Mouse (Mus musculus) limb, embryonic 15.5 days (tissue): Measurements from ENCODE around the gene Smarcc2. TPM values are rescaled to one million over a fixed set of nuclear protein-coding genes. Genes with fewer than 3 reads are reported as not detected.
A peak's percentile ranks its signal among the peaks of the same experiment; 100 is the strongest.

Source experiments
- ATAC-seq: fragments of 200-750 bp; cut with Nextera tagmentation; 2 replicates; pipeline ENCODE4 v1.8.0; 2017; ENCODE audit warnings: low read depth, moderate TSS enrichment; ENCODE audit not compliant: insufficient number of reproducible peaks, low FRiP score, low TSS enrichment
- H3K27ac ChIP-seq: fragments of 300-500 bp; sonication (generic); 2 replicates; pipeline ENCODE4 v1.5.1; 2015; ENCODE audit warnings: moderate library complexity, mild to moderate bottlenecking, inconsistent platforms
- H3K27me3 ChIP-seq: fragments of 300-500 bp; sonication (generic); 2 replicates; pipeline ENCODE4 v1.6.1; 2015; ENCODE audit warnings: inconsistent platforms
- H3K36me3 ChIP-seq: fragments of 300-500 bp; sonication (generic); 2 replicates; pipeline ENCODE4 v1.6.1; 2015; ENCODE audit warnings: inconsistent platforms
- H3K4me1 ChIP-seq: fragments of 300-500 bp; sonication (generic); 2 replicates; pipeline ENCODE4 v1.6.1; 2015; ENCODE audit warnings: inconsistent platforms
- H3K4me2 ChIP-seq: fragments of 300-500 bp; sonication (generic); 2 replicates; pipeline ENCODE4 v1.6.1; 2015; ENCODE audit warnings: mild to moderate bottlenecking, inconsistent platforms
- H3K4me3 ChIP-seq: fragments of 300-500 bp; sonication (generic); 2 replicates; pipeline ENCODE4 v1.5.1; 2015; ENCODE audit warnings: mild to moderate bottlenecking, inconsistent platforms
- H3K9ac ChIP-seq: fragments of 300-500 bp; sonication (generic); 2 replicates; pipeline ENCODE4 v1.6.1; 2015; ENCODE audit warnings: inconsistent platforms
- H3K9me3 ChIP-seq: fragments of 300-500 bp; sonication (generic); 2 replicates; pipeline ENCODE4 v1.6.1; 2016; ENCODE audit warnings: inconsistent platforms
- WGBS: fragments of 180-500 bp; shearing (Covaris S2); methylation state at CpG from one replicate; pipeline ENCODE4 v1.1.7; 2015; 5-methylcytosine and 5-hydroxymethylcytosine counted together
- polyA plus RNA-seq: library from polyadenylated mRNA; unstranded; fragments of >200 nt; fragmentation: Nextera tagmentation; extraction: Ambion mirVana; gene quantifications from 2 replicates; pipeline ENCODE4 v1.2.1, GENCODE M21; 2015

Gene Smarcc2
- polyA plus RNA-seq, 1 experiment from 2014 or later: 84.4 TPM

- H3K27me3 ChIP-seq: no peaks in the 10 kb centered on the region
- no peak overlapping the region for H3K9ac ChIP-seq
- no peaks in the 10 kb centered on the region for H3K4me1 ChIP-seq
- no peak for ATAC-seq
- H3K9me3 ChIP-seq: no peaks in the 10 kb centered on the region
- no peak overlapping the region for H3K4me2 ChIP-seq
- H3K27ac ChIP-seq: no peak overlapping the region
- H3K4me3 ChIP-seq: no peak overlapping the region
- H3K36me3 ChIP-seq: peaks cover 39% of the 10 kb centered on the region
- 88% methylated on average over 9 of the region's 9 CpGs for WGBS
Observed at GRCm38 (mm10) chr10:128509203-128509602, 50.2 kb downstream of the Smarcc2 start.

DNA sequence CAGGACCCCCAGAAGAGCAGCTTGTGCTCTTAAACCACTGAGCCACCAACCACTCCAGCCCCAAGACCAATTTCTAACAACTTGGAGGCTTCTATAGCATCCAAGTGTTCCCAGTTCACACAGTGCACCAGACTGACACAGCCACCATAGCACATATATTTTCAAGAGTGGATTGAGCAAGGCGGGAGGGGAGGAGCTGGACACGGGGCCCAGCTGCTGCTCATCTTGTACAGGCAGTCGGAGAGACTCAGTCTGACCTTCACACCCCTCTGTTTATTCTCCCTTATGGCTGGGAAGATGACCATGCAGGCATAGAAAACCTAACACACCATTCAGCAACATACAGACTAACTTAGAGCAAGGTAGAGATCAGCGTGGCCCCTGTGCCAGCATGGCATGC, 50.8 kb downstream of the Smarcc2 start:
- no peaks in the 10 kb centered on the region for H3K9me3 ChIP-seq
- H3K36me3 ChIP-seq: peaks cover 40% of the 10 kb centered on the region
- H3K4me1 ChIP-seq: no peaks in the 10 kb centered on the region
- no peak for ATAC-seq
- H3K4me2 ChIP-seq: no peak overlapping the region
- H3K4me3 ChIP-seq: no peak overlapping the region
- 85% methylated on average over 4 of the region's 4 CpGs for WGBS
- no peak overlapping the region for H3K9ac ChIP-seq
- no peak overlapping the region for H3K27ac ChIP-seq
- H3K27me3 ChIP-seq: no peaks in the 10 kb centered on the region

DNA sequence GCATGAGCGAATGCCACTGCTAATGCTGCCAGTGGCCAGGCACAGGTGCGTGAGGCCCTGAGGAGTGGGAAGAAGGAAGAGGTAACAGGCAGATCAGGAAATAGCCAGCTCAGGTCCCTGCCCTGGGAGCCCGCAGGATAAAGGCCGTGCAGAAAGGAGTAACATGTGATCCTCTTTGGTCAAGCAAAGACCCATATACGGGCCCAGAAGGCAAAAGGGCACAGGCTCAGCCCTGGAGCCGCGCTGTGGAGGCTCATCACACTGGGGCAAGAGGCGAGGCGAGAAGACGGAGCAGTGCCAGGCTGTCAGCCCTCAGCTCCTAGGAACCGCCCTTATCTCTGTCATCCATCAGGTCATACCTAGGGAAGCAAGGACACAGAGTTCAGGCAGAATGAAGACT, 51.3 kb downstream of the Smarcc2 start:
- Histone ChIP-seq H3K27me3 (no peaks in the 10 kb centered on the region), H3K9me3 (no peaks in the 10 kb centered on the region), H3K4me3 (no peak overlapping the region), H3K4me2 (no peak overlapping the region), H3K4me1 (no peaks in the 10 kb centered on the region), H3K36me3 (peaks cover 45% of the 10 kb centered on the region), H3K9ac (no peak overlapping the region), H3K27ac (no peak overlapping the region)
- ATAC-seq: no peak
- 82% methylated on average over 11 of the region's 11 CpGs for WGBS

GRCm38 (mm10) chr10:128511189-128511588, 52.1 kb downstream of the Smarcc2 start:
- no peaks in the 10 kb centered on the region for H3K9me3 ChIP-seq
- H3K4me2 ChIP-seq: no peak overlapping the region
- ATAC-seq: no peak
- H3K27ac ChIP-seq: no peak overlapping the region
- peaks cover 54% of the 10 kb centered on the region for H3K36me3 ChIP-seq
- no peak overlapping the region for H3K9ac ChIP-seq
- 90% methylated on average over 9 of the region's 9 CpGs for WGBS
- no peaks in the 10 kb centered on the region; the same call in 1 of the 2 replicates for H3K27me3 ChIP-seq
- no peak overlapping the region for H3K4me3 ChIP-seq
- no peaks in the 10 kb centered on the region for H3K4me1 ChIP-seq

DNA sequence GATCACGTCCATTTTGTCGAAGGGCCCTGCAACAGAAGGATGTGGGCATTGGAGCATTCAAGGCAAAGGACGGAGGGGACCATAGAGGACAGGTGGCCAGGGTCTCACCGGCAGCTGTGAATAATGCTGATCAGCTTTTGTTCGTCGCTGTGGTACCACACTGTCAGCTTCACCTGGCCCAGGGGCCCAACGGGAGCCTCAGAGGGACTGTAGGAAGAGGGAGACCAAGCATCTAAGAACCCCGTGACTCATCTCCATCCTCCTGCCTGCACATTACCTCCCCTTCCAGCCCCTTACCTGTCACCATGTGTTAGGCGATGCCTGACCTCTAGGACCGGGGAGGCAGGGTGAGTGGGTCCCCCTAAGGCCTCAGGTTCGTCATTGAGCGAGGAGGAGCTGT, 52.7 kb downstream of the Smarcc2 start:
- no peak for ATAC-seq
- Histone ChIP-seq H3K9ac (no peak overlapping the region), H3K4me2 (no peak overlapping the region), H3K9me3 (no peaks in the 10 kb centered on the region), H3K27ac (no peak overlapping the region), H3K4me3 (no peak overlapping the region), H3K4me1 (no peaks in the 10 kb centered on the region), H3K27me3 (peaks cover 1% of the 10 kb centered on the region; the same call in 1 of the 2 replicates), H3K36me3 (peaks cover 59% of the 10 kb centered on the region)
- WGBS: 79% methylated on average over 12 of the region's 12 CpGs

- H3K9me3 ChIP-seq: no peaks in the 10 kb centered on the region
- 81% methylated on average over 4 of the region's 4 CpGs for WGBS
- H3K36me3 ChIP-seq: peaks cover 77% of the 10 kb centered on the region
- peaks cover 16% of the 10 kb centered on the region; the same call in 1 of the 2 replicates for H3K27me3 ChIP-seq
- no peak overlapping the region for H3K4me3 ChIP-seq
- no peak overlapping the region for H3K27ac ChIP-seq
- no peaks in the 10 kb centered on the region for H3K4me1 ChIP-seq
- H3K9ac ChIP-seq: no peak overlapping the region
- no peak for ATAC-seq
- no peak overlapping the region for H3K4me2 ChIP-seq
Observed at GRCm38 (mm10) chr10:128515044-128515443, 56.0 kb downstream of the Smarcc2 start.

- Histone ChIP-seq H3K27ac (no peak overlapping the region), H3K36me3 (peaks cover 79% of the 10 kb centered on the region), H3K27me3 (peaks cover 16% of the 10 kb centered on the region; the same call in 1 of the 2 replicates), H3K4me1 (no peaks in the 10 kb centered on the region), H3K4me2 (peak overlapping the region; percentile 13; the same call in 1 of the 2 replicates), H3K9me3 (no peaks in the 10 kb centered on the region), H3K4me3 (no peak overlapping the region), H3K9ac (no peak overlapping the region)
- ATAC-seq: no peak
- 33% methylated on average over 20 of the region's 20 CpGs for WGBS
Observed at GRCm38 (mm10) chr10:128516029-128516428, 57.0 kb downstream of the Smarcc2 start.

DNA sequence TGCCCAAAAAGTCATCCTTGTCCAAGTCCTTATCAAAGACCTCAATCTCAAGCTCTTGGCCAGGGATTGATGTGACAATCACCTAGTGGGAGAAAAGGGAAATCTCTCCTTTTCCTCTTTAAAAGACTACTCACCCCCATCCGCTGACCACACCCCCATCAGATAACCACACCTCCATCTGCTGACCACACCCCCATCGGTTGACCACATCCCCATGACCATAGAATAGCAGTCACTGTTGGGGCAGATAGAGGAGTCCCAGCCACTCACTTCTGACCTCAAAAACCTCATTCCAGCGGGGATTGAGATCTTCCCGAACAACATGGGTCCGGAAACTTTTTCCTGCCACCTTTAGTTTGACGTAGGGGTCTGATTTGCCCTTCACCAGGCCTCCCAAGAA, 57.6 kb downstream of the Smarcc2 start:
- Histone ChIP-seq H3K4me2 (no peak overlapping the region), H3K4me1 (no peaks in the 10 kb centered on the region), H3K9ac (no peak overlapping the region), H3K27ac (no peak overlapping the region), H3K9me3 (no peaks in the 10 kb centered on the region), H3K36me3 (peaks cover 78% of the 10 kb centered on the region), H3K4me3 (no peak overlapping the region), H3K27me3 (peaks cover 16% of the 10 kb centered on the region; the same call in 1 of the 2 replicates)
- no peak for ATAC-seq
- WGBS: 30% methylated on average over 6 of the region's 6 CpGs

- ATAC-seq: no peak
- H3K9ac ChIP-seq: no peak overlapping the region
- H3K36me3 ChIP-seq: peaks cover 75% of the 10 kb centered on the region
- peaks cover 16% of the 10 kb centered on the region; the same call in 1 of the 2 replicates for H3K27me3 ChIP-seq
- H3K4me3 ChIP-seq: no peak overlapping the region
- H3K4me2 ChIP-seq: no peak overlapping the region
- WGBS: 72% methylated on average over 7 of the region's 7 CpGs
- H3K27ac ChIP-seq: no peak overlapping the region
- peaks cover 3% of the 10 kb centered on the region; the same call in 1 of the 2 replicates for H3K4me1 ChIP-seq
- H3K9me3 ChIP-seq: no peaks in the 10 kb centered on the region
Observed at GRCm38 (mm10) chr10:128518833-128519232, 59.8 kb downstream of the Smarcc2 start.

GRCm38 (mm10) chr10:128520591-128520990, 61.5 kb downstream of the Smarcc2 start:
- Histone ChIP-seq H3K4me3 (no peak overlapping the region), H3K4me2 (no peak overlapping the region), H3K9me3 (no peaks in the 10 kb centered on the region), H3K27ac (no peak overlapping the region), H3K4me1 (peaks cover 15% of the 10 kb centered on the region), H3K27me3 (peaks cover 16% of the 10 kb centered on the region; the same call in 1 of the 2 replicates), H3K36me3 (peaks cover 66% of the 10 kb centered on the region), H3K9ac (no peak overlapping the region)
- WGBS: 82% methylated on average over 16 of the region's 16 CpGs
- no peak for ATAC-seq

DNA sequence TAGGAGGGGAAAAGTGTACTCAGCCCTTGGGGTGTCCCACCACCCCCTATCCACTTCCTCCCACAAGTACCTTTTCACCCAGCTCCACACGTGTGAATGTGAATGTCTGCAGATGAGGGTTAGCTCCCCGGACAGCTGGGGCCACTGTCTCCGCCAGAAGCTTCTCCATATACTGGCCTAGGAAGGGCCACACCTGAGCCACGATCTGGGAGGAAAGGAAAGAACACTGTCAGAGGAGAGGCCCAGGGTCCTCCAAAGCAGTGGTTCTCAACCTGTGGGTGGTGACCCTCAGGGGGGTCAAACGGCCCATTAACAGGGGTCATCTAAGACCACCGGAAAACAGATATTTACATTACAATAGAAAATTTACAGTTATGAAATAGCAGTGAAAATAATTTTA, 63.3 kb downstream of the Smarcc2 start:
- Histone ChIP-seq H3K9me3 (no peaks in the 10 kb centered on the region), H3K27ac (no peak overlapping the region), H3K4me1 (peaks cover 20% of the 10 kb centered on the region), H3K4me2 (no peak overlapping the region), H3K36me3 (peaks cover 48% of the 10 kb centered on the region), H3K4me3 (no peak overlapping the region), H3K27me3 (peaks cover 8% of the 10 kb centered on the region; the same call in 1 of the 2 replicates), H3K9ac (no peak overlapping the region)
- 72% methylated on average over 6 of the region's 6 CpGs for WGBS
- no peak for ATAC-seq

DNA sequence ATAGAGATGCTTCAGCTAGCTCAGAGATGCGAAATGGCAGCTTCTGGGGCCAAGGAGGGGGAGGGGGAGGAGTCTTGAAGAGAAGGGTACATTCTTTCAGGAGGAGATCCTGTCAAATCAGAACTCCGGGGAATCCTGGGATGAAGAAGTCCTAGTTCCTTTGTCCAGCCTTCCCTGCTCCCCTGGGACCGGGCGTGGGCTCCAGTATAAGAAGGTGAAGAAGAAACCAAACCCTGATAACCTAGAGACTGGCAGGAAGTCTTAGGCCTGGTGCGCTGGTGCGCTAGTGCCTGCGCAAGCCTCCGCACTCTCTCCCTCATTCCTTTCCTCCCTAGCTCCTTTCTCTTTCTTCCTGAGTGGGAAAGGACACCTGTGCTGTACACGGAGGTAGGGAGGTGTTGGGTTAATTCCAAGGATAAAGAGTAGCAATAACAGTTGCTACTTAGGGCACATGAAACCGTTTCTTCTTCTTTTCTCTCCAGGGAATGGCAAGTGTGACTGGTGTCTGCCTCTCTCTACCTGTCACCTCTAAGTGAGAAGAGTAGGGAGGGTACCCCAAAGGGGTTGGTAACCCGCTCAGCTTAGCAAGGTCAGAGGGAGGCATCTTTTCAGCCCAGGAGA, 65.2 kb downstream of the Smarcc2 start:
- Histone ChIP-seq H3K4me3 (peak overlapping the region; percentile 95), H3K4me1 (peaks cover 20% of the 10 kb centered on the region), H3K27me3 (no peaks in the 10 kb centered on the region), H3K9ac (peak overlapping the region; percentile 83; the same call in 1 of the 2 replicates), H3K9me3 (no peaks in the 10 kb centered on the region), H3K27ac (no peak overlapping the region), H3K4me2 (peak overlapping the region; percentile 92), H3K36me3 (peaks cover 32% of the 10 kb centered on the region)
- WGBS: 12% methylated on average over 11 of the region's 11 CpGs
- ATAC-seq: no peak
